Mouse (Mus musculus) myocyte (in vitro differentiated cells): Measurements from ENCODE around the gene Lrrc8a. TPM values are rescaled to one million over a fixed set of nuclear protein-coding genes. Genes with fewer than 3 reads are reported as not detected.

Experiments used
- H3K27me3 ChIP-seq: one replicate; pipeline ENCODE4 v1.6.1; 2011; ENCODE audit not compliant: control insufficient read depth, insufficient read depth, insufficient read length
- H3K36me3 ChIP-seq: one replicate; pipeline ENCODE4 v1.6.1; 2011; ENCODE audit not compliant: control insufficient read depth, insufficient read depth
- H3K4me2 ChIP-seq: one replicate; pipeline ENCODE4 v1.6.1; 2011; ENCODE audit warnings: low read depth, control low read depth
- H3K4me3 ChIP-seq: one replicate; pipeline ENCODE4 v1.5.1; 2011; ENCODE audit warnings: mild to moderate bottlenecking, control low read depth, moderate library complexity
- H3K79me2 ChIP-seq: one replicate; pipeline ENCODE4 v1.6.1; 2011; ENCODE audit not compliant: control insufficient read depth, insufficient read depth
- H3ac ChIP-seq: one replicate; pipeline ENCODE4 v1.6.1; 2011; ENCODE audit not compliant: control insufficient read depth, insufficient read length
- CEBPB ChIP-seq: IDR thresholded peaks from 2 replicates; pipeline ENCODE4 v1.6.1; 2011; ENCODE audit warnings: mild to moderate bottlenecking, moderate library complexity; ENCODE audit not compliant: poor library complexity, insufficient read depth, severe bottlenecking
- E2F4 ChIP-seq: IDR thresholded peaks from one replicate; pipeline ENCODE4 v1.6.1; 2011; ENCODE audit warnings: mild to moderate bottlenecking, control low read depth, moderate library complexity; ENCODE audit not compliant: insufficient read depth
- MAX ChIP-seq: IDR thresholded peaks from one replicate; pipeline ENCODE4 v1.6.1; 2011; ENCODE audit warnings: low read depth, mild to moderate bottlenecking, control low read depth
- MYOD1 ChIP-seq, 3 experiments: IDR thresholded peaks; one replicate each; pipeline ENCODE4 v1.6.1; 2011; ENCODE audit warnings: control low read depth in 2 of 3, low read depth in 2 of 3, mild to moderate bottlenecking in 2 of 3, moderate library complexity in 1 of 3; ENCODE audit not compliant: insufficient read length in 2 of 3, control insufficient read depth in 1 of 3
- MYOG ChIP-seq, 3 experiments: IDR thresholded peaks; one replicate each; pipeline ENCODE4 v1.6.1; 2011; ENCODE audit warnings: control low read depth in 2 of 3, low read depth in 2 of 3, mild to moderate bottlenecking in 2 of 3; ENCODE audit not compliant: insufficient read length in 2 of 3, control insufficient read depth in 1 of 3, insufficient read depth in 1 of 3
- POLR2A ChIP-seq: IDR thresholded peaks from one replicate; pipeline ENCODE4 v1.6.1; 2011; ENCODE audit warnings: low read depth, mild to moderate bottlenecking, control low read depth, moderate library complexity; ENCODE audit not compliant: insufficient read length
- POLR2AphosphoS2 ChIP-seq: IDR thresholded peaks from one replicate; pipeline ENCODE4 v1.6.1; 2011; ENCODE audit warnings: low read depth, control low read depth; ENCODE audit not compliant: insufficient read length
- REST ChIP-seq: IDR thresholded peaks from one replicate; pipeline ENCODE4 v1.6.1; 2011; ENCODE audit warnings: mild to moderate bottlenecking, control low read depth, moderate library complexity; ENCODE audit not compliant: insufficient read depth, insufficient read length
- SRF ChIP-seq: IDR thresholded peaks from one replicate; pipeline ENCODE4 v1.6.1; 2011; ENCODE audit warnings: low read depth; ENCODE audit not compliant: control insufficient read depth, insufficient read length
- TCF12 ChIP-seq: IDR thresholded peaks from one replicate; pipeline ENCODE4 v1.6.1; 2011; ENCODE audit warnings: mild to moderate bottlenecking, control low read depth; ENCODE audit not compliant: poor library complexity, insufficient read depth, severe bottlenecking
- TCF3 ChIP-seq: IDR thresholded peaks from one replicate; pipeline ENCODE4 v1.6.1; 2011; ENCODE audit warnings: low read depth, control low read depth; ENCODE audit not compliant: insufficient read length
- USF1 ChIP-seq: IDR thresholded peaks from one replicate; pipeline ENCODE4 v1.6.1; 2011; ENCODE audit warnings: low read depth, mild to moderate bottlenecking, control low read depth, moderate library complexity
- polyA plus RNA-seq: library from polyadenylated mRNA; unstranded; fragments of >200 nt; fragmentation: generic; extraction: Trizol; gene quantifications from one replicate; pipeline ENCODE4 v1.2.1, GENCODE M21; 2012; ENCODE audit warnings: missing spikeins

Lrrc8a gene
- polyA plus RNA-seq, 1 experiment, result 22.6 TPM

- H3K4me3 ChIP-seq, result no peak overlapping the region
- no peak overlapping the region for H3ac ChIP-seq
- peaks cover 4% of the 10 kb centered on the region for H3K27me3 ChIP-seq
- H3K36me3 ChIP-seq, result no peaks in the 10 kb centered on the region
- TF ChIP-seq E2F4 (no peak), MYOD1 (IDR thresholded peaks at IDR 0.05; ENCODE audit: control insufficient read depth in 1 of 3, insufficient read length in 2 of 3, low read depth in 2 of 3) (no peak), USF1 (no peak), REST (no peak)
- no peaks in the 10 kb centered on the region for H3K79me2 ChIP-seq
- H3K4me2 ChIP-seq, result no peak overlapping the region
Observed at GRCm38 (mm10) chr2:30207401-30207800, 30.1 kb upstream of the Lrrc8a start.

- H3K4me2 ChIP-seq, result no peak overlapping the region
- H3K27me3 ChIP-seq, result peaks cover 4% of the 10 kb centered on the region
- H3K36me3 ChIP-seq, result no peaks in the 10 kb centered on the region
- no peaks in the 10 kb centered on the region for H3K79me2 ChIP-seq
- no peak for TF ChIP-seq POLR2AphosphoS2
- no peak for TF ChIP-seq TCF12
- TF ChIP-seq POLR2A, result no peak
- TF ChIP-seq MYOD1 (IDR thresholded peaks at IDR 0.05; ENCODE audit: control insufficient read depth in 1 of 3, insufficient read length in 2 of 3, low read depth in 2 of 3), result no peak
- no peak for TF ChIP-seq TCF3
- no peak for TF ChIP-seq SRF
- TF ChIP-seq CEBPB, result no peak
- no peak for TF ChIP-seq MAX
- TF ChIP-seq REST, result no peak
- no peak for TF ChIP-seq E2F4
- TF ChIP-seq USF1, result no peak
- no peak for TF ChIP-seq MYOG (IDR thresholded peaks at IDR 0.05; ENCODE audit: control insufficient read depth in 1 of 3, insufficient read depth in 1 of 3, insufficient read length in 2 of 3, low read depth in 2 of 3)
- no peak overlapping the region for H3K4me3 ChIP-seq
- no peak overlapping the region for H3ac ChIP-seq
Observed at GRCm38 (mm10) chr2:30207886-30208285, 29.6 kb upstream of the Lrrc8a start.

- H3K4me3 ChIP-seq, result no peak overlapping the region
- H3K36me3 ChIP-seq, result no peaks in the 10 kb centered on the region
- H3ac ChIP-seq, result no peak overlapping the region
- TF ChIP-seq E2F4, result no peak
- TF ChIP-seq CEBPB, result no peak
- TF ChIP-seq TCF3, result no peak
- no peak for TF ChIP-seq USF1
- no peak for TF ChIP-seq MYOD1 (IDR thresholded peaks at IDR 0.05; ENCODE audit: control insufficient read depth in 1 of 3, insufficient read length in 2 of 3, low read depth in 2 of 3)
- no peak for TF ChIP-seq POLR2AphosphoS2
- no peak for TF ChIP-seq REST
- no peak for TF ChIP-seq TCF12
- TF ChIP-seq MYOG (IDR thresholded peaks at IDR 0.05; ENCODE audit: control insufficient read depth in 1 of 3, insufficient read depth in 1 of 3, insufficient read length in 2 of 3, low read depth in 2 of 3), result no peak
- no peak for TF ChIP-seq POLR2A
- TF ChIP-seq MAX, result no peak
- no peak for TF ChIP-seq SRF
- no peak overlapping the region for H3K4me2 ChIP-seq
- H3K27me3 ChIP-seq, result peaks cover 4% of the 10 kb centered on the region
- H3K79me2 ChIP-seq, result no peaks in the 10 kb centered on the region
Observed at GRCm38 (mm10) chr2:30211408-30212168, 25.9 kb upstream of the Lrrc8a start.

DNA sequence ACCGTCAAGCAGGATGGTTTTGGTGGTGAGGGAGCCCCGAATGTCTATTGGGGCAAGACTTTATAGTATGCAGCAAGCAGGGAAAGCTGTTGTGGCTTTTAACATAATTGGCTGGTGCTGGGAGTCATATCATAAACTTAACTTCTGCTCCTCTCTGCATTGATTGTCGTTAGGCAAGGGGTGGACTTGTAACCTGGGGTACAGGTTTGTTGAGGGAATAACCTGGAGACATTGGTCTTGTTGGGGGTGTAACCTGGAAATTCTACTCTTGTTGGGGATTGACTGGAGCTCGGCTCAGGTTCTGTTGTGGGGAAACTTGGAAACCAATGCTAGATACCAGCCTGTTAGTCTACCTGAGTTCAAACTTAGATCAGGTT, 25.4 kb upstream of the Lrrc8a start:
- Histone ChIP-seq H3K79me2 (no peaks in the 10 kb centered on the region), H3ac (no peak overlapping the region), H3K36me3 (no peaks in the 10 kb centered on the region), H3K4me2 (no peak overlapping the region), H3K4me3 (no peak overlapping the region), H3K27me3 (peaks cover 4% of the 10 kb centered on the region)
- TF ChIP-seq E2F4 (no peak), TCF12 (no peak), POLR2AphosphoS2 (no peak), MAX (no peak), USF1 (no peak), MYOD1 (IDR thresholded peaks at IDR 0.05; ENCODE audit: control insufficient read depth in 1 of 3, insufficient read length in 2 of 3, low read depth in 2 of 3) (no peak), SRF (no peak), MYOG (IDR thresholded peaks at IDR 0.05; ENCODE audit: control insufficient read depth in 1 of 3, insufficient read depth in 1 of 3, insufficient read length in 2 of 3, low read depth in 2 of 3) (no peak), CEBPB (no peak), POLR2A (no peak)

DNA sequence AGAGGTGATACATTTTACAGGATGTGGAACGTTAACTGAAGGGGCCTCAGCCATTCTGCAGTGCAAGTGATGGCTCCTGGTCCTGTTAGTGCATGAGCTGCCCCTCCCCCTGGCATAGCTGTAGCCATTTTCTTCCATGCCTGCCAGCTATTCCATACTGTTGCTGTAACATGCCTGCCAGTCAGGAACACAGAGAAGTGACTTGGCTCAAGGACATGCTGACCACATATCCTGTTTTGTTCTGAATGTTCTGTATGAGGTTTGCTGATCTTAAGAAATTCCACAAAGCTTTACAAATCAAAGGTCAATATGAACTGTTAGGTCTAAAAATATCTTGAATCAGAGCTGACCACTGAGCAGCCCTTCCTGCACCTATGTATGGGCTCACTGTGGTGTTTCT, 24.6 kb upstream of the Lrrc8a start:
- no peaks in the 10 kb centered on the region for H3K79me2 ChIP-seq
- no peak overlapping the region for H3K4me2 ChIP-seq
- peaks cover 4% of the 10 kb centered on the region for H3K27me3 ChIP-seq
- H3K36me3 ChIP-seq, result no peaks in the 10 kb centered on the region
- H3K4me3 ChIP-seq, result no peak overlapping the region
- no peak overlapping the region for H3ac ChIP-seq
- no peak for TF ChIP-seq REST
- no peak for TF ChIP-seq USF1
- TF ChIP-seq TCF3, result no peak
- no peak for TF ChIP-seq SRF
- no peak for TF ChIP-seq MYOD1 (IDR thresholded peaks at IDR 0.05; ENCODE audit: control insufficient read depth in 1 of 3, insufficient read length in 2 of 3, low read depth in 2 of 3)
- TF ChIP-seq CEBPB, result no peak
- TF ChIP-seq MAX, result no peak
- no peak for TF ChIP-seq TCF12
- TF ChIP-seq POLR2AphosphoS2, result no peak
- TF ChIP-seq POLR2A, result no peak
- TF ChIP-seq MYOG (IDR thresholded peaks at IDR 0.05; ENCODE audit: control insufficient read depth in 1 of 3, insufficient read depth in 1 of 3, insufficient read length in 2 of 3, low read depth in 2 of 3), result no peak
- no peak for TF ChIP-seq E2F4
